Mouse (Mus musculus) gastrocnemius, adult 8-10 months (tissue): ENCODE results near the gene Wfdc18. TPM values are rescaled to one million over a fixed set of nuclear protein-coding genes. Genes with fewer than 3 reads are reported as not detected.

Experiments
- DNase-seq, 2 experiments: peaks; one replicate each; pipeline ENCODE4 v3.0.0; 2022; ENCODE audit warnings: low spot score in 2 of 2
- total RNA-seq, 4 experiments: library from RNA; stranded (reverse); gene quantifications; 2 replicates each; pipeline ENCODE4 v1.2.4; 2022

Wfdc18 gene
- total RNA-seq, 4 experiments from 2014 or later: not detected

DNA sequence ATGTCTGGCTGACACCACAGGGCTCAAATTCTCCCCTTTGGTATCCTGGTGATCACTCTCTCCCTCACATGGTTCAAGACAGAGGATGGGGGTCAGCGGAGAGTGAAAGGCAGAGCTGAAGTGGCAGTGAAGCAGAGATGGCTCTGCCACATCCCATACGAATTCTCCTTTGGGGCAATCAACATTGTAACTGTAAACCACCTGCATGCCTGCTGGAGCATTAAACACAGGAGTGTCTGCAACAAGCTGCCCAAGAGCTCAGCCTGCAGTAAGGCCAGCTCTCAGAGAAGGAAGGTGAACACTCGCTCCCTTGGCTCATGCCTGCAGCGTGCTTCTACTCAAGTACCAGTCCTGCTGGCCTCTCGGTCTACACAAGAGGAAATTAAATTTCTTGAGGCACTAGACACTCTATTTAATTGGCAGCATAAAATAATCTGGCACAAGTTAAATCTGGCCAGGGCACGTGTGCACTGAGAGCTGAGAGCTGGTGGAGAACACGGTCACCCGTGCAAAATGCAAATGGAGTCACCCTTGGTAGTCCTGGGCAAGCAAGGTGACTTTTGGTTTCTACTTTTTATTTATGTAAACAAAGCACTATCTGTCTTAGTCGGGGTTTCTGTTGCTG, 34.0 kb downstream of the Wfdc18 start:
- DNase-seq: no peak

DNA sequence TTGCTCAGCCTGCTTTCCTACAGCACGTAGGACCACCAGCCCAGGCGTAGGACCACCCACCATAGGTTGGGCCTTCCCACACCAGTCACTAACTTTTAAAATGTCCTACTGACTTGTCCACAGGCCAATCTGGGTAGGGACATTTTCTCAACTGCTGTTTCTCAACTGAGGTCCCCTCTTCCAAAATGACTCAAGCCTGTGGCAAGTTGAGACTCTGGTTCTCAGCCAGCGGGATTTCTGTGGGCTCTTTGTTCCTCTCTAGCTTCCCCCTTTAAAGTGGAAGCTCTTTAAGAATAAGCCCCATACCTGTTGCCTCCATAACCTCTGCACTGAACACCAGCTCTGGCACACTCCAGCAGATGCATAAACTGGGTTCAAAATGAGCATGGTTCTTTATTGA, 34.7 kb downstream of the Wfdc18 start:
- DNase-seq: no peak

DNA sequence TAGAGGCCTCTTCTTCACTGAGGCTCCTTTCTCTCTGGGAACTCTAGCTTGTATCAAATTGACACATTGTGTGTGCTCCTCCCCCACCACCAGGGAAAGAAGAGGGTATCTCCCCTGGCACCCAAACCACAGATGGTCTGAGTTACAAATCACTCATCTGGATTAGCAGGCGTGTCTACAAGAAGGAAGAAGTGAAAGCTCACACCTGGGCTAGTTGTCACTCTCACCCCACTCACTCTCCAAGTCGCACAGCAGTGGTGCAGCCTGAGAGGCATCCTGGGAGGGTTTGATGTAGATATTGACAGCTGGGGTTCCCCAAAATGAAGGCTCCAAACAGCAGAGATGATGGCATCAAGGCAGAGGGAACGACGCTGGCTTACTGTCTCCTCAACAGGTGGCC, 37.3 kb downstream of the Wfdc18 start:
- DNase-seq: no peak

DNA sequence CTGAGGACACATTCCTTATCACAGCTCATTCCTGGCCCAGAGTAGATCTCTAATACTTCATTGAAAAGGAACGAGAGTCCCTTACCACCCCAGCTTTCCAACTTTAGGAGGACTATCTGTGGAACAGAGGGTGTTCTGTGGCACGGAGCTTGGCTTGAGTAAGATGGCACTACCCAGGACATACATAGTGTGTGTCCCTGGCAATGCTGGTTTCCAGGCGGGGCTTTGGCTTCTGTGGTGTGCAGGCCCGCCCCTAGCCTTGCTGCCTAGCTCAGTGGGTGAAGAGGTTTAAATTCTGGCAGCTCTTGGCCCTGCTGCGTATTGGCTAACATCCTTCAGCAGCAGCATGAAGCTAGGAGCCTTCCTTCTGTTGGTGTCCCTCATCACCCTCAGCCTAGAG, 37.9 kb downstream of the Wfdc18 start, which contains the start of gene Wfdc21:
Gene Wfdc21 (plus strand): TSS at position 260 of the 400 bp plus-strand sequence.
- no peak for DNase-seq

DNA sequence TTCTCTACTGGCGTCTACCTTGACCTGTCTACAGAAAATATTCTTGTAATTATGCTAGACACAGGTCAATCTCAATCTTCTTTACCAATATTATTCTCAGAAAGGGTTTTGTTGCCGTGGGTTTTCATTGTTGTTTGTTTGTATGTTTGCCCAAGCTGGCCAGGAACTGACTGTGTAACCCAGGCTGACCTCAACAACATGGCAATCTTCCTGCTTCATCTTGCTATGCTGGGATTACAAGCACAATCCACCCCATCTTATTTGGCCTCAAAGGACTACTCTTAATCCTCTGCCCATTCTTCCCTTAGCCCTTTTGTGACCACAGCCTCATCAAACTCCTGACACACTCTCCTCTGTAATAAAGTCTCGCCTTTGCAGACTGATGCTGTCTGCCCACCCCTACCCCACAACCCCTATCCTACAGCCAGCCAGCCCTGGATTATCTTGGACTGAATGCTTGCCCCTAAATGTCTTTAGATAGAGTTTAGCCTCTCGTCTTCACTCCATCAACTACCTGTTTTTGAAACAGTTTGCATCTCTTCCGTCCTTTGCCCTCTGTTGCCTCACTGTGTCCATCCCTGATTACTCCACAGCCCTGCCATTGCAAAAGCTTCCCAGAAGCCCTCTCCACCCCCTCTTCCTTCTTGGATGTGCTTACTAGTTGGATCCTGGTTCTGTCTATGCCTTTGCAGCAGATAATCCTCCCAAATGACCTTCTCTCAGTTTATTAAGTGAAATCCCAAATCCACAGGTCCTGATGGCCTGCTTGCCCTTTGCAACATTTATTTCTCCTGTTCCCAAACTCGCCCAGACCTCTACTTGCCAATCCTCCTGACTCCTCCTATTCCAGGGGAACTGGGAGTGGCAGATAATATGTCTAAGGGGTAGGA, 38.8 kb downstream of the Wfdc18 start:
- DNase-seq: no peak

DNA sequence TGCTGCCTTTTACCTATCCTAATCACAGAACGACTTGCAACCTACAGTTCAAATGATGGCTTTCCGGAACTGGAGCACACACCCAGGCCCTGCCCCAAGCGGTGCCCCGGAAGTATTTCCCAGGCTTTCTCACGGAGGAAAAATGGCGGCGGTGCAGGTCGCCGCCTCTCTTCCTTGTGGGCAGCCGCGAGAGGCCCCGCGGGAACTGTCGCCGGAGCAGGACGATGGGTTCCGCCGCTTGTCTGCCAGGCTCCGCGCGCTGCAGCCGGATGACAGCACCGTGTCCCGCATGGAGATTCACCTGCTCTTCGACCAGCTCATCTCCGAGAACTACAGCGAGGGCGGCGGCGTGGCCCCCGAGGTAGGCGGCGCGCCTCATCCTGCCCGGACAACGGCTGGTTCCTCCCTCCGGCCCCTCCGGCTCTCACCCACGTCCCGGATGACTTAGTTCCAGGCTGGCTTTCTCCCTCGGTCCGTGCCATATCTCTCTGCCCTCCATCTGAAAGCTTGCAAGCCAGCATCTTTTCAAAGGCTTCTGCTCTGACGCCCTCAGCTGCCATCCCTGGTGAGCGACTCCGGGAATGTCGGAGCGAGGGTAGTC, 44.9 kb downstream of the Wfdc18 start, which contains the start of gene Heatr6:
Gene Heatr6 (plus strand): TSS at position 116 of the 601 bp plus-strand sequence.
- DNase-seq: peak; percentile 80 to 83

DNA sequence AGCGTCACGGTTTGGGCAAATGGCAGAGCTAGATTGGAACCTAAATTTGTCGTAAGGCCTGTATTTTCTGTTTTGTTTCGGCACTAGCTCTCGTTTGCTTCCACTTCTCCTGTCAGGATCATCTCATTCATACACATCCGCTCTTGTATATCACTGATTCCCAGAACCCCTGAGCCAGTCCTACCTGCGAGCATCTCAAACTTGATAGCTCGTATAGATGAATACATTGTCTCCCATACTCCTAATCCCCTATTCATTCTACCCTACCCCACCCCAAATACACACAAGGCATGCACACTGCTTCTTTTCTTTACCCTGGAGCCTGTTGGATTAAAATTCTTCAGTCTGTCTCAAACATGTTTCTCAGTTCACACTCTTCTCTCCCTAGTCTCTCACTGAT, 45.4 kb downstream of the Wfdc18 start:
- DNase-seq: no peak

Other genes starting within 250 kb of the Wfdc18 start
- 1 to 10 TPM; 1.7 to 2.6 (median 2.1) TPM for gene Mmp28, start 245.9 kb upstream of the Wfdc18 start, total RNA-seq
- 10 to 100 TPM; 17.5 to 28.4 (median 22.8) TPM for gene Taf15, start 235.9 kb upstream of the Wfdc18 start, total RNA-seq
- not detected for gene Heatr9, start 186.8 kb upstream of the Wfdc18 start, total RNA-seq
- not detected for gene Ccl5, start 178.5 kb upstream of the Wfdc18 start, total RNA-seq
- gene Ccl9, start 130.4 kb upstream of the Wfdc18 start, total RNA-seq: 1 to 10 TPM in 3 of 4 experiments, under 1 TPM in 1; 0.07 to 2.7 (median 1.4) TPM
- gene Ccl6, start 115.9 kb upstream of the Wfdc18 start, total RNA-seq: 1 to 10 TPM in 3 of 4 experiments, under 1 TPM in 1; 0.73 to 4.7 (median 2.2) TPM
- gene Rpl9-ps1, start 63.4 kb upstream of the Wfdc18 start, total RNA-seq: not detected
- not detected for gene Ccl3, start 59.7 kb upstream of the Wfdc18 start, total RNA-seq
- gene Ccl4, start 46.4 kb upstream of the Wfdc18 start, total RNA-seq: not detected
- gene Wfdc17, start 5.0 kb upstream of the Wfdc18 start, total RNA-seq: 1 to 10 TPM in 1 of 4 experiments, not detected in 3; 1.2 TPM
- gene Wfdc21, start 37.9 kb downstream of the Wfdc18 start, total RNA-seq: under 1 TPM in 1 of 4 experiments, not detected in 3; 0.79 TPM
- gene Heatr6, start 44.7 kb downstream of the Wfdc18 start, total RNA-seq: 1 to 10 TPM; 8.2 to 9.1 (median 8.6) TPM
- not detected for gene Hnf1b, start 141.0 kb downstream of the Wfdc18 start, total RNA-seq
- 10 to 100 TPM in 3 of 4 experiments, 1 to 10 TPM in 1; 9.8 to 12.4 (median 11.0) TPM for gene Ddx52, start 233.0 kb downstream of the Wfdc18 start, total RNA-seq